Mouse (Mus musculus): Measurements from ENCODE around the gene Mmp12.
"Not testable (repeated sequence)": the region's sequence is repeated elsewhere in the genome, so short reads cannot be mapped to it uniquely, and the experiment has no call there.

The Mmp12 gene

DNA sequence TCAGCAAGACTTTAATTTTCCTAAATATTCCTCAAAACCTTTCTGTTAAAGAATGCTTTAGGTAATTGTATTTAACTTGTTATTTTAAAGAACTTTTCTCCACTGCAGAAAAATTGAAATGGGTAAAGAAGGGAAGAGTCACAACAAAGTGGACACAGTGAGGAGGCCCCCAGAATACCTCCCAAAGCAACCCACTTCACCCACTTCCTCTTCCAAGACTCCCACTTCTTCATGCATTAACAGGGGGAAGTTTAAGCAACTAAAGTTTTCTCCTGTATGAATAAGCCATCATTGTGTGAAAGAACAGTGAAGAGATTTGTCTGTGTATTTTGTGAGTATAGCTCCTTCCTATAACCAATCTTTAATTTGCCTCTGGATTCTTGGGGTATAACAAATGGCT lies at the start of gene Mmp12:
Mmp12 (plus strand) TSS at position 275 of the 400 bp plus-strand sequence.
- H3K9me3 ChIP-seq (ENCODE audit: low read length) = no peaks in the 10 kb centered on the region
- no peaks in the 10 kb centered on the region for H3K27me3 ChIP-seq (ENCODE audit: insufficient read depth, low read length)
- no peak for TF ChIP-seq POU5F1 (IDR thresholded peaks at IDR 0.05; ENCODE audit: borderline replicate concordance, low read length)
- TF ChIP-seq NANOG (IDR thresholded peaks at IDR 0.05; ENCODE audit: borderline replicate concordance, low read length) = no peak
- TF ChIP-seq CTCF (conservative IDR thresholded peaks at IDR 0.05; ENCODE audit: low read length) = no peak

DNA sequence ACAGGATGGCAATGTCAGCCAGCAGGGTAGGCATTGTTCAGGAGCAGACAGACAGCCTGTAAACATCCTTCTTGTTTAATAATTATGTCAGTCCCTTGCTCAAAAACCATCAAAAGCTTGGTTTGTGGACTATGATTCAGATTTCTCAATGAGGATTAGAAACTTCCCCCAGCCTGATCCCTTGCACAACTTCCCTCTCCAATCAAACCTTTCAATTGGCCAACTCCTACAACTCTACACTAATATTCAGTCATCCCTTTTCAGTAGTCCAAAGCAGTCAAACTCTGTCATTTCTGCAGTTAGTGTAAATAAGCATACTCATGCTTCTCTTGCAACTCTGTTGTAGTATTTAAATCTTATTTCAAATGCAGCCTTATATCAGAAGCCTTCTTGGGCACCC lies 12.3 kb upstream of the Mmp12 start:
- no peaks in the 10 kb centered on the region for H3K4me1 ChIP-seq (replicated peaks; ENCODE audit: low read depth, low read length)
- H3K9me3 ChIP-seq (ENCODE audit: low read length) = no peaks in the 10 kb centered on the region
- H3K27me3 ChIP-seq (ENCODE audit: insufficient read depth, low read length) = no peaks in the 10 kb centered on the region
- H3K36me3 ChIP-seq (ENCODE audit: insufficient read depth, low read length) = no peaks in the 10 kb centered on the region
- no peak overlapping the region for H3K4me3 ChIP-seq (replicated peaks; ENCODE audit: low read length)
- TF ChIP-seq POU5F1 (IDR thresholded peaks at IDR 0.05; ENCODE audit: borderline replicate concordance, low read length) (no peak), CTCF (conservative IDR thresholded peaks at IDR 0.05; ENCODE audit: low read length) (no peak), NANOG (IDR thresholded peaks at IDR 0.05; ENCODE audit: borderline replicate concordance, low read length) (no peak)

More for the DNA sequence above, at the start of gene Mmp12:
- no peaks in the 10 kb centered on the region for H3K36me3 ChIP-seq (ENCODE audit: insufficient read depth, low read length)
- H3K4me3 ChIP-seq (replicated peaks; ENCODE audit: low read length) = no peak within 1 kb of the TSS
- no peaks in the 10 kb centered on the region for H3K4me1 ChIP-seq (replicated peaks; ENCODE audit: low read depth, low read length)

- no peaks in the 10 kb centered on the region for H3K9me3 ChIP-seq (ENCODE audit: low read length)
- no peak for TF ChIP-seq CTCF (conservative IDR thresholded peaks at IDR 0.05; ENCODE audit: low read length)
- no peak for TF ChIP-seq NANOG (IDR thresholded peaks at IDR 0.05; ENCODE audit: borderline replicate concordance, low read length)
- TF ChIP-seq POU5F1 (IDR thresholded peaks at IDR 0.05; ENCODE audit: borderline replicate concordance, low read length) = no peak
- H3K4me3 ChIP-seq (replicated peaks; ENCODE audit: low read length) = no peak overlapping the region
- no peaks in the 10 kb centered on the region for H3K4me1 ChIP-seq (replicated peaks; ENCODE audit: low read depth, low read length)
- H3K27me3 ChIP-seq (ENCODE audit: insufficient read depth, low read length) = no peaks in the 10 kb centered on the region
- H3K36me3 ChIP-seq (ENCODE audit: insufficient read depth, low read length) = no peaks in the 10 kb centered on the region
These were observed 8.2 kb upstream of the Mmp12 start for GRCm38 (mm10) chr9:7335766-7336680.

- Histone ChIP-seq H3K36me3 (ENCODE audit: insufficient read depth, low read length) (no peaks in the 10 kb centered on the region), H3K4me3 (replicated peaks; ENCODE audit: low read length) (no peak overlapping the region), H3K27me3 (ENCODE audit: insufficient read depth, low read length) (no peaks in the 10 kb centered on the region), H3K4me1 (replicated peaks; ENCODE audit: low read depth, low read length) (no peaks in the 10 kb centered on the region), H3K9me3 (ENCODE audit: low read length) (no peaks in the 10 kb centered on the region)
- no peak for TF ChIP-seq CTCF (conservative IDR thresholded peaks at IDR 0.05; ENCODE audit: low read length)
- no peak for TF ChIP-seq POU5F1 (IDR thresholded peaks at IDR 0.05; ENCODE audit: borderline replicate concordance, low read length)
- no peak for TF ChIP-seq NANOG (IDR thresholded peaks at IDR 0.05; ENCODE audit: borderline replicate concordance, low read length)
These were observed 7.3 kb upstream of the Mmp12 start for GRCm38 (mm10) chr9:7336740-7337483.

DNA sequence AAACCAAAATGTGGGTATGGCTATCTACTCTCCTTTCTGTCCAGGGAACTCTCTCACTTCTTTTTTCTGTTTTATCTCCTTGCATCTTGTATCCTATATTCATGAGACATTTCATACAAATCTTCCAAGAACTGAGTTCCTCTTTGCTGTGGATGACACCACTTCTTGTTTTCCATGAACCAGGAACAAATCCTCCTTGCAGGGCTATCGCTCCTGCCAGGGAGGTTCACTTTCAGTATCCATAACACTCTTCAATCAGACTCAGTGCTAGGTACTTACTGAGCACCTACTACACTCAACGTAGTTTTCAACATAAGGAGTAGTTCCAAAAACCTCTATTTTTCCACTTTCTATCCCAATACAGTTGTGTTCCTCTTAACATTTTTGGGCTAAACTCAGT lies 1.3 kb downstream of the Mmp12 start:
- Histone ChIP-seq H3K4me1 (replicated peaks; ENCODE audit: low read depth, low read length) (no peaks in the 10 kb centered on the region), H3K4me3 (replicated peaks; ENCODE audit: low read length) (no peak overlapping the region), H3K27me3 (ENCODE audit: insufficient read depth, low read length) (no peaks in the 10 kb centered on the region), H3K9me3 (ENCODE audit: low read length) (no peaks in the 10 kb centered on the region), H3K36me3 (ENCODE audit: insufficient read depth, low read length) (no peaks in the 10 kb centered on the region)
- TF ChIP-seq NANOG (IDR thresholded peaks at IDR 0.05; ENCODE audit: borderline replicate concordance, low read length) (no peak), CTCF (conservative IDR thresholded peaks at IDR 0.05; ENCODE audit: low read length) (no peak), POU5F1 (IDR thresholded peaks at IDR 0.05; ENCODE audit: borderline replicate concordance, low read length) (no peak)

- no peaks in the 10 kb centered on the region for H3K4me1 ChIP-seq (replicated peaks; ENCODE audit: low read depth, low read length)
- no peak overlapping the region for H3K4me3 ChIP-seq (replicated peaks; ENCODE audit: low read length)
- no peaks in the 10 kb centered on the region for H3K36me3 ChIP-seq (ENCODE audit: insufficient read depth, low read length)
- H3K27me3 ChIP-seq (ENCODE audit: insufficient read depth, low read length) = no peaks in the 10 kb centered on the region
- H3K9me3 ChIP-seq (ENCODE audit: low read length) = no peaks in the 10 kb centered on the region; the same call in 1 of the 2 replicates
- TF ChIP-seq NANOG (IDR thresholded peaks at IDR 0.05; ENCODE audit: borderline replicate concordance, low read length) (no peak), CTCF (conservative IDR thresholded peaks at IDR 0.05; ENCODE audit: low read length) (no peak), POU5F1 (IDR thresholded peaks at IDR 0.05; ENCODE audit: borderline replicate concordance, low read length) (no peak)
These were observed 10.4 kb downstream of the Mmp12 start for GRCm38 (mm10) chr9:7354535-7354934.

GRCm38 (mm10) chr9:7387947-7388346 lies 43.8 kb downstream of the Mmp12 start, which contains the start of gene Mmp1b:
Gene Mmp1b (minus strand): TSS chr9:7388047.
- TF ChIP-seq CTCF (conservative IDR thresholded peaks at IDR 0.05; ENCODE audit: low read length) = no peak
- TF ChIP-seq NANOG (IDR thresholded peaks at IDR 0.05; ENCODE audit: borderline replicate concordance, low read length) = no peak
- no peak for TF ChIP-seq POU5F1 (IDR thresholded peaks at IDR 0.05; ENCODE audit: borderline replicate concordance, low read length)
- no peaks in the 10 kb centered on the region for H3K27me3 ChIP-seq (ENCODE audit: insufficient read depth, low read length)
- no peaks in the 10 kb centered on the region for H3K36me3 ChIP-seq (ENCODE audit: insufficient read depth, low read length)

GRCm38 (mm10) chr9:7396556-7396955 lies 52.4 kb downstream of the Mmp12 start:
- not testable (repeated sequence) for H3K36me3 ChIP-seq (ENCODE audit: insufficient read depth, low read length); H3K4me3 ChIP-seq (replicated peaks; ENCODE audit: low read length); H3K27me3 ChIP-seq (ENCODE audit: insufficient read depth, low read length); H3K4me1 ChIP-seq (replicated peaks; ENCODE audit: low read depth, low read length)
- H3K9me3 ChIP-seq (ENCODE audit: low read length) = peaks cover 57% of the 10 kb centered on the region

More at GRCm38 (mm10) chr9:7387947-7388346, 43.8 kb downstream of the Mmp12 start, which contains the start of gene Mmp1b:
- Histone ChIP-seq H3K4me3 (replicated peaks; ENCODE audit: low read length) (no peak within 1 kb of the TSS), H3K4me1 (replicated peaks; ENCODE audit: low read depth, low read length) (no peaks in the 10 kb centered on the region), H3K9me3 (ENCODE audit: low read length) (peaks cover 57% of the 10 kb centered on the region)
